Mouse (Mus musculus) embryonic facial prominence, embryonic 12.5 days (tissue): Measurements from ENCODE around the gene Nanos2. TPM values are rescaled to one million over a fixed set of nuclear protein-coding genes. Genes with fewer than 3 reads are reported as not detected.
A peak's percentile ranks its signal among the peaks of the same experiment; 100 is the strongest.

Source experiments
- ATAC-seq: fragments of 200-750 bp; cut with Nextera tagmentation; 2 replicates; pipeline ENCODE4 v1.8.0; 2017; ENCODE audit not compliant: insufficient number of reproducible peaks, insufficient read depth, low FRiP score, low TSS enrichment
- H3K27ac ChIP-seq: fragments of 300-500 bp; sonication (generic); 2 replicates; pipeline ENCODE4 v1.5.1; 2016; ENCODE audit warnings: mild to moderate bottlenecking
- H3K27me3 ChIP-seq: fragments of 300-500 bp; sonication (generic); 2 replicates; pipeline ENCODE4 v1.6.1; 2016; ENCODE audit warnings: mild to moderate bottlenecking, moderate library complexity
- H3K36me3 ChIP-seq: fragments of 300-500 bp; sonication (generic); 2 replicates; pipeline ENCODE4 v1.6.1; 2016; ENCODE audit warnings: mild to moderate bottlenecking
- H3K4me1 ChIP-seq: fragments of 300-500 bp; sonication (generic); 2 replicates; pipeline ENCODE4 v1.6.1; 2016
- H3K4me2 ChIP-seq: fragments of 300-500 bp; sonication (generic); replicated peaks from 2 replicates; pipeline ENCODE4 v1.6.1; 2016; ENCODE audit warnings: mild to moderate bottlenecking, moderate library complexity
- H3K4me3 ChIP-seq: fragments of 300-500 bp; sonication (generic); 2 replicates; pipeline ENCODE4 v1.5.1; 2016; ENCODE audit warnings: mild to moderate bottlenecking
- H3K9ac ChIP-seq: fragments of 300-500 bp; sonication (generic); 2 replicates; pipeline ENCODE4 v1.6.1; 2016; ENCODE audit warnings: mild to moderate bottlenecking, moderate library complexity
- H3K9me3 ChIP-seq: fragments of 300-500 bp; sonication (generic); 2 replicates; pipeline ENCODE4 v1.6.1; 2016; ENCODE audit warnings: mild to moderate bottlenecking, moderate library complexity
- WGBS: fragments of 180-500 bp; shearing (Covaris S2); methylation state at CpG from one replicate; pipeline ENCODE4 v1.1.7; 2016; 5-methylcytosine and 5-hydroxymethylcytosine counted together
- polyA plus RNA-seq: library from polyadenylated mRNA; unstranded; fragments of >200 nt; fragmentation: Nextera tagmentation; extraction: Ambion mirVana; gene quantifications from 2 replicates; pipeline ENCODE4 v1.2.1, GENCODE M21; 2016

The Nanos2 gene
- not detected in 2 replicates for polyA plus RNA-seq

GRCm38 (mm10) chr7:18987100-18987499 is at the start of gene Nanos2:
Gene Nanos2, plus strand, starts transcription at chr7:18987400.
- Histone ChIP-seq H3K4me1 (0 out of 2 replicates have a peak, but pooled peaks cover under 1% of the 10 kb centered on the region), H3K27me3 (0 out of 2 replicates have a peak, but pooled peaks cover 11% of the 10 kb centered on the region), H3K4me3 (no peak within 1 kb of the TSS), H3K9me3 (no peaks in the 10 kb centered on the region), H3K4me2 (no peak within 1 kb of the TSS), H3K9ac (no peak within 1 kb of the TSS), H3K27ac (no peak within 1 kb of the TSS), H3K36me3 (no peaks in the 10 kb centered on the region)
- ATAC-seq, result no peak
- 75% methylated on average over 2 of the region's 2 CpGs for WGBS

DNA sequence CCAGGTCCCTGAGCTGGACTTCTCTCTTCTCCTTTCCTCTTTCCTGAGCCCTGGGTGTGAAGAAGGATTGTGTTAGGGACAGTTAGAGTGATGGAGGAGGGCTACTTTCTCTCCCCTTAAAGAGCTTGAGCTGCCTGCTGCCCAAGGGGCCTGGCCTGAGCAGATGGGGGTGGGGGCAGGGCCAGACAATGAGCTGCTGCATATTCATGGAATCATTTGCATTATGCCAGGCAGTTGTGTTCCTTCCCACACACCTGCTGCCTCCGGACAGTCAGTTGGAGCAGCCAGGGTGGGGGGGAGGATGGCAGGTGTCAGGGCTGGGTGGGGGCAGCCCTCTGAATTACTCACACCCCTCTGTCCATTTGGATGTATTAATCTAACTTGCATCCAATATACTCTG is 44.8 kb upstream of the Nanos2 start:
- 0 out of 2 replicates have a peak overlapping the region, but pooled peaks have one; percentile 23 for H3K27ac ChIP-seq
- no peak overlapping the region for H3K4me3 ChIP-seq
- no peaks in the 10 kb centered on the region for H3K36me3 ChIP-seq
- H3K4me2 ChIP-seq, result no peak overlapping the region
- no peaks in the 10 kb centered on the region for H3K4me1 ChIP-seq
- peaks cover 8% of the 10 kb centered on the region for H3K27me3 ChIP-seq
- no peaks in the 10 kb centered on the region for H3K9me3 ChIP-seq
- 29% methylated on average over 1 of the region's 1 CpGs for WGBS
- no peak overlapping the region for H3K9ac ChIP-seq
- no peak for ATAC-seq

DNA sequence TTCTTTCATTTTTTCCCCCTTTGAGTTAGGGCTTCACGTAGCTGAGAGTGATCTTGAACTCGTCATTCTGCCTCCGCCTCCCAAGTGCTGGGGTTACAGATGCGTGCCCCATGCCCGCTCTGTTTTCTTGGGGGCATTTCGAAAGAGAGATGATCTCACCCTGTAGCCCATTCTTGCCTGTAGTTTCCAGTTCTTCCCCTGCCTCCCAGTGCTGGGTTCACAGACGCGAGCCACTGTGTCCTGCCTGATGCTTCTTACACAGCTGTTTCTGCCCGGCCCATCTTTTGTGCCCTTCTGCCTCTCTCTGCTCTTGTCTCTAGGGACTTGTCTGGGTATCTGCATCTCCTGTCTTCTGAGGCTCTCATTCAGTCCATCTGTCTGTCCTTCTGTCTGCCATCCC is 44.4 kb upstream of the Nanos2 start:
- H3K4me2 ChIP-seq, result no peak overlapping the region
- 60% methylated on average over 9 of the region's 9 CpGs for WGBS
- H3K9me3 ChIP-seq, result no peaks in the 10 kb centered on the region
- no peak overlapping the region for H3K9ac ChIP-seq
- no peaks in the 10 kb centered on the region for H3K4me1 ChIP-seq
- ATAC-seq, result no peak
- H3K36me3 ChIP-seq, result no peaks in the 10 kb centered on the region
- no peak overlapping the region for H3K27ac ChIP-seq
- H3K27me3 ChIP-seq, result peaks cover 8% of the 10 kb centered on the region
- no peak overlapping the region for H3K4me3 ChIP-seq

DNA sequence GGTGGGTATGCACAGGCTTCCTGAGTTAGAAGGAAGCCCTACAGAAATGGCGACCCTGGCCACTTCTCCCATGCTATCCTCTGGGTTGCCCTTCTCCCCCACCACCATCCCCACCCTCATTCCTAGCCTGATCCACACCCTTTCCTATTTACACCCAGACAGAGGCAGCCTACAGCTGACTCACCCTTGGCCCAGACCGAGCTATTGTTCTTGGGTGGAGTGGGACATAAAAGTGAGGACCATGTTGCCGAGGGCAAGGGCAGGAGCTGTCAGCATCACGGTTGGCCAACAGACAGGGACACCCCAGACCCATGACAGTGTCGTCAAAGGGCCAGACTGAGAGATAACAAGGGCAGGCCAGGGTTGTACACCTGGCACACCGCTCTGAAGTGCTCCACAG is 39.0 kb upstream of the Nanos2 start:
- no peak overlapping the region for H3K27ac ChIP-seq
- no peak overlapping the region for H3K4me3 ChIP-seq
- H3K9ac ChIP-seq, result no peak overlapping the region
- H3K4me1 ChIP-seq, result 0 out of 2 replicates have a peak, but pooled peaks cover 3% of the 10 kb centered on the region
- ATAC-seq, result no peak
- H3K27me3 ChIP-seq, result peaks cover 15% of the 10 kb centered on the region
- H3K9me3 ChIP-seq, result no peaks in the 10 kb centered on the region
- H3K36me3 ChIP-seq, result no peaks in the 10 kb centered on the region
- no peak overlapping the region for H3K4me2 ChIP-seq
- WGBS, result 70% methylated on average over 6 of the region's 6 CpGs

GRCm38 (mm10) chr7:18949781-18950522 is 37.2 kb upstream of the Nanos2 start:
- Histone ChIP-seq H3K9ac (no peak overlapping the region), H3K4me1 (0 out of 2 replicates have a peak, but pooled peaks cover 3% of the 10 kb centered on the region), H3K4me2 (no peak overlapping the region), H3K9me3 (no peaks in the 10 kb centered on the region), H3K4me3 (no peak overlapping the region), H3K27ac (no peak overlapping the region), H3K36me3 (no peaks in the 10 kb centered on the region), H3K27me3 (peaks cover 19% of the 10 kb centered on the region)
- WGBS, result 24% methylated on average over 12 of the region's 12 CpGs
- peak; percentile 76 for ATAC-seq

DNA sequence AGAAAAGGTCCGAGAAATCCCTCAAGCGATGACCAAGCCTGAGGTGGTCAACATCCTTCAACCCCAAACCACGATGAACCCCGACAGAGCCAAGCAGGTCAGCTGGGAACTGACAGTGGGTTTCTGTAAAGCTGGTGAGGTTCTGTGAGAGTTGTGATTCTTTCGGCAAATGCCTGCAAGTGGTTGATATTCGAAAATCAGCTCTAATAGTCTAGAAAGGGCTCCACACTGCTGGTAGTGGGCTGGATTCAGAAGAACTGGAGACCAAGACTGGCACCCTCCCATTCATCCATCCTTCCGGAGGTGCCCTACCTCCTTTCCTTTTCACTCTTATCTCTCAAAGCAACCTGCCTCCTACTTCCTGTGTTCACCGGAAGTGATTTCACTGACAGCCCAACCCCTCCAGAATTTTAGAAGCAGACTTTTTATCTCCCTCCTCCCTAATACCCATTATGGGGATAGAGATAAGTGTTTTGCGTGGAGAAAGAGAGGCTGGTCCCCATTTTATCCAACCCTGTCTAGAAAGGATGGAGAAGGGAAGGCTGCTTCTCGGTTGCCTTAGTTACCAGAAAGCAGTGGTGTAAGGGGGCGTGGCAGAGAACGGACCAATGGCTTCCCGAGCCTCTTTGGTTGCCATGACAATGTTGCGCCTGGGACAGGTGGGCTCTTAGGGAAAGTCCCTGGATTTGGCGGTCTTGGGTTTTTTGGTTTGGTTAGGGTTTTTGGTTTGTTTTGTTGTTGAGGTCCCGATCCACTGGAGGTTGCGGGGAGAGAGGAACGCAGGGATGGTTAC is 36.5 kb upstream of the Nanos2 start:
- Histone ChIP-seq H3K4me2 (no peak overlapping the region), H3K27ac (no peak overlapping the region), H3K9ac (no peak overlapping the region), H3K36me3 (no peaks in the 10 kb centered on the region), H3K27me3 (peaks cover 23% of the 10 kb centered on the region), H3K4me3 (no peak overlapping the region), H3K9me3 (no peaks in the 10 kb centered on the region), H3K4me1 (0 out of 2 replicates have a peak, but pooled peaks cover 3% of the 10 kb centered on the region)
- 22% methylated on average over 18 of the region's 18 CpGs for WGBS
- ATAC-seq, result no peak

GRCm38 (mm10) chr7:18951397-18951796 is 35.8 kb upstream of the Nanos2 start:
- peaks cover 30% of the 10 kb centered on the region for H3K27me3 ChIP-seq
- H3K9me3 ChIP-seq, result no peaks in the 10 kb centered on the region
- no peak overlapping the region for H3K4me3 ChIP-seq
- 13% methylated on average over 15 of the region's 15 CpGs for WGBS
- H3K4me2 ChIP-seq, result no peak overlapping the region
- no peaks in the 10 kb centered on the region for H3K36me3 ChIP-seq
- H3K9ac ChIP-seq, result no peak overlapping the region
- no peak overlapping the region for H3K27ac ChIP-seq
- no peak for ATAC-seq
- 0 out of 2 replicates have a peak, but pooled peaks cover 3% of the 10 kb centered on the region for H3K4me1 ChIP-seq

GRCm38 (mm10) chr7:18957569-18958383 is 29.4 kb upstream of the Nanos2 start:
- Histone ChIP-seq H3K4me1 (peaks cover 8% of the 10 kb centered on the region; the same call in 1 of the 2 replicates), H3K9ac (peak overlapping the region; percentile 54), H3K4me2 (peak overlapping the region; percentile 98), H3K9me3 (no peaks in the 10 kb centered on the region), H3K27ac (no peak overlapping the region), H3K4me3 (peak overlapping the region; percentile 54), H3K27me3 (peaks cover 76% of the 10 kb centered on the region), H3K36me3 (no peaks in the 10 kb centered on the region)
- peak; percentile 50 for ATAC-seq
- whole genome bisulfite sequencing, result under 1% methylated on average over 91 of the region's 107 CpGs

DNA sequence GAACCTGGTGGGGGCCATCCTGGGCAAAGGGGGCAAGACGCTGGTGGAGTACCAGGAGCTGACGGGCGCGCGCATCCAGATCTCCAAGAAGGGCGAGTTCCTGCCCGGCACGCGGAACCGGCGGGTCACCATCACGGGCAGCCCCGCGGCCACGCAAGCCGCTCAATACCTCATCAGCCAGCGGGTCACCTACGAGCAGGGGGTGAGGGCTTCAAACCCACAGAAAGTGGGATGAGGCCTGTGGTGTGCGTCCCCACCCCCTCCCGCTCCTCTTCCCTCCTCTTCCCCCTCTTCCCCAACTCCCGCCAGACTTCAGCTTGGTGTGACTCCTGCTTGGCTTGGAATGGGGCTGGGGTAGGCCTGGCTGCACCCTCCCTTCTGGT is 28.8 kb upstream of the Nanos2 start:
- 2% methylated on average over 21 of the region's 21 CpGs for WGBS
- no peak for ATAC-seq
- no peak overlapping the region for H3K27ac ChIP-seq
- H3K9me3 ChIP-seq, result no peaks in the 10 kb centered on the region
- H3K9ac ChIP-seq, result peak overlapping the region; percentile 54
- H3K36me3 ChIP-seq, result no peaks in the 10 kb centered on the region
- H3K4me1 ChIP-seq, result peaks cover 11% of the 10 kb centered on the region; the same call in 1 of the 2 replicates
- H3K27me3 ChIP-seq, result peaks cover 82% of the 10 kb centered on the region
- peak overlapping the region; percentile 98 for H3K4me2 ChIP-seq
- H3K4me3 ChIP-seq, result peak overlapping the region; percentile 54

GRCm38 (mm10) chr7:18959446-18959845 is 27.8 kb upstream of the Nanos2 start:
- no peak for ATAC-seq

DNA sequence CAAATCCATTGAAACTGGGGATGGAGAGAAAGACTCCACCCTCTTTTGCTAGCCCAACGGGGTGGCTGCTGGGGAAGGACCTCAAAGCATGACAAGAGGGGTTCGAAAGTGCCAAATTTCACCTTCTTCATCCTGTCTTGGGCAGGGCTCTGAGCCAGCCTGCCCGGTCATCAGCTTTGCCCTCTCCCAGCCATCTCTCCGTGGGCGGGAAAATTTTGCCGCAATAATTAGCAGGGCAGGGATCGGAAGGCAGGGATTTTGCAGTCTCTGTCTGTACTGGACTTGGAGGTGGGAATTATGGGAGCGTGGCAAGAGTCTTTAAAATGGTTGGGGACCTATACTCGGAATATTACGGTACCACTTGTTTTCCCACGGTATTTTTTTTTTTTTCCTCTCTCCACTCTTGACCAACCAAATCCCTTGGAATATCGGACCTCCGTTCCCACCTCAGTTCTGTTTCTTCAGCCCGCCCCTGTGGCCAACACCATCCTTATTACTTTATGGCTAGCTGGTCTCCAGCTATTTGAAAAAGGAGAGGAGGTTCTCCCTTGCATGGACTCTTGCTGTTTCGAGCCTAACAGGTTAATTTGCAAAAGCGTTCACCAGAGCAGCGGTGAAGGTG is 24.9 kb upstream of the Nanos2 start:
- no peak for ATAC-seq
- peaks cover 88% of the 10 kb centered on the region for H3K27me3 ChIP-seq
- H3K4me1 ChIP-seq, result peaks cover 10% of the 10 kb centered on the region; the same call in 1 of the 2 replicates
- H3K9ac ChIP-seq, result no peak overlapping the region
- H3K4me3 ChIP-seq, result peak overlapping the region; percentile 13
- peak overlapping the region; percentile 32 for H3K4me2 ChIP-seq
- no peaks in the 10 kb centered on the region for H3K36me3 ChIP-seq
- under 1% methylated on average over 17 of the region's 17 CpGs for WGBS
- no peak overlapping the region for H3K27ac ChIP-seq
- no peaks in the 10 kb centered on the region for H3K9me3 ChIP-seq

More at GRCm38 (mm10) chr7:18959446-18959845, 27.8 kb upstream of the Nanos2 start:
- no peak overlapping the region for H3K4me3 ChIP-seq
- H3K27ac ChIP-seq, result no peak overlapping the region
- WGBS, result 55% methylated on average over 8 of the region's 8 CpGs
- H3K4me2 ChIP-seq, result no peak overlapping the region
- no peak overlapping the region for H3K9ac ChIP-seq
- H3K36me3 ChIP-seq, result no peaks in the 10 kb centered on the region
- no peaks in the 10 kb centered on the region for H3K9me3 ChIP-seq
- H3K4me1 ChIP-seq, result peaks cover 11% of the 10 kb centered on the region; the same call in 1 of the 2 replicates
- H3K27me3 ChIP-seq, result peaks cover 93% of the 10 kb centered on the region
